Mouse (Mus musculus) embryonic facial prominence, embryonic 12.5 days (tissue): Measurements from ENCODE around the gene Cript. TPM values are rescaled to one million over a fixed set of nuclear protein-coding genes. Genes with fewer than 3 reads are reported as not detected.

Experiments
- ATAC-seq: fragments of 200-750 bp; cut with Nextera tagmentation; 2 replicates; pipeline ENCODE4 v1.8.0; 2017; ENCODE audit not compliant: insufficient number of reproducible peaks, insufficient read depth, low FRiP score, low TSS enrichment
- H3K27ac ChIP-seq: fragments of 300-500 bp; sonication (generic); 2 replicates; pipeline ENCODE4 v1.5.1; 2016; ENCODE audit warnings: mild to moderate bottlenecking
- H3K27me3 ChIP-seq: fragments of 300-500 bp; sonication (generic); 2 replicates; pipeline ENCODE4 v1.6.1; 2016; ENCODE audit warnings: mild to moderate bottlenecking, moderate library complexity
- H3K36me3 ChIP-seq: fragments of 300-500 bp; sonication (generic); 2 replicates; pipeline ENCODE4 v1.6.1; 2016; ENCODE audit warnings: mild to moderate bottlenecking
- H3K4me1 ChIP-seq: fragments of 300-500 bp; sonication (generic); 2 replicates; pipeline ENCODE4 v1.6.1; 2016
- H3K4me2 ChIP-seq: fragments of 300-500 bp; sonication (generic); replicated peaks from 2 replicates; pipeline ENCODE4 v1.6.1; 2016; ENCODE audit warnings: mild to moderate bottlenecking, moderate library complexity
- H3K4me3 ChIP-seq: fragments of 300-500 bp; sonication (generic); 2 replicates; pipeline ENCODE4 v1.5.1; 2016; ENCODE audit warnings: mild to moderate bottlenecking
- H3K9ac ChIP-seq: fragments of 300-500 bp; sonication (generic); 2 replicates; pipeline ENCODE4 v1.6.1; 2016; ENCODE audit warnings: mild to moderate bottlenecking, moderate library complexity
- H3K9me3 ChIP-seq: fragments of 300-500 bp; sonication (generic); 2 replicates; pipeline ENCODE4 v1.6.1; 2016; ENCODE audit warnings: mild to moderate bottlenecking, moderate library complexity
- WGBS: fragments of 180-500 bp; shearing (Covaris S2); methylation state at CpG from one replicate; pipeline ENCODE4 v1.1.7; 2016; 5-methylcytosine and 5-hydroxymethylcytosine counted together
- polyA plus RNA-seq: library from polyadenylated mRNA; unstranded; fragments of >200 nt; fragmentation: Nextera tagmentation; extraction: Ambion mirVana; gene quantifications from 2 replicates; pipeline ENCODE4 v1.2.1, GENCODE M21; 2016

Cript gene
- polyA plus RNA-seq, 1 experiment from 2014 or later: 152 TPM

- Histone ChIP-seq H3K27me3 (no peaks in the 10 kb centered on the region), H3K9me3 (no peaks in the 10 kb centered on the region), H3K27ac (no peak overlapping the region), H3K4me2 (no peak overlapping the region), H3K4me3 (no peak overlapping the region), H3K9ac (no peak overlapping the region), H3K36me3 (peaks cover 16% of the 10 kb centered on the region), H3K4me1 (no peaks in the 10 kb centered on the region)
- ATAC-seq: no peak
- WGBS: 88% methylated on average over 3 of the region's 3 CpGs
These were observed 16.4 kb upstream of the Cript start for GRCm38 (mm10) chr17:87008950-87009349.

GRCm38 (mm10) chr17:87011301-87012019 lies 13.9 kb upstream of the Cript start:
- ATAC-seq: no peak
- Histone ChIP-seq H3K27ac (no peak overlapping the region), H3K4me3 (no peak overlapping the region), H3K36me3 (peaks cover 18% of the 10 kb centered on the region), H3K9me3 (no peaks in the 10 kb centered on the region), H3K9ac (no peak overlapping the region), H3K4me2 (no peak overlapping the region), H3K4me1 (no peaks in the 10 kb centered on the region), H3K27me3 (no peaks in the 10 kb centered on the region)
- WGBS: 89% methylated on average over 13 of the region's 13 CpGs

- H3K4me2 ChIP-seq: no peak overlapping the region
- no peaks in the 10 kb centered on the region for H3K9me3 ChIP-seq
- H3K27me3 ChIP-seq: no peaks in the 10 kb centered on the region
- H3K4me1 ChIP-seq: no peaks in the 10 kb centered on the region; the same call in 1 of the 2 replicates
- H3K27ac ChIP-seq: no peak overlapping the region
- peaks cover 9% of the 10 kb centered on the region; the same call in 1 of the 2 replicates for H3K36me3 ChIP-seq
- H3K4me3 ChIP-seq: no peak overlapping the region
- no peak for ATAC-seq
- no peak overlapping the region for H3K9ac ChIP-seq
- 91% methylated on average over 5 of the region's 5 CpGs for WGBS
These were observed 5.7 kb upstream of the Cript start for GRCm38 (mm10) chr17:87019692-87020091.

GRCm38 (mm10) chr17:87024491-87025242 lies 683 bp upstream of the Cript start:
- H3K4me3 ChIP-seq: peak overlapping the region; percentile 84
- H3K36me3 ChIP-seq: peaks cover 9% of the 10 kb centered on the region
- H3K27ac ChIP-seq: no peak overlapping the region
- ATAC-seq: peak; percentile 84
- H3K9ac ChIP-seq: peak overlapping the region; percentile 83
- peak overlapping the region; percentile 86 for H3K4me2 ChIP-seq
- WGBS: under 1% methylated on average over 55 of the region's 55 CpGs
- H3K27me3 ChIP-seq: no peaks in the 10 kb centered on the region
- H3K9me3 ChIP-seq: no peaks in the 10 kb centered on the region
- peaks cover 6% of the 10 kb centered on the region; the same call in 1 of the 2 replicates for H3K4me1 ChIP-seq

GRCm38 (mm10) chr17:87036141-87037073 lies 11.1 kb downstream of the Cript start:
- H3K9ac ChIP-seq: no peak overlapping the region
- no peak overlapping the region for H3K27ac ChIP-seq
- WGBS: 62% methylated on average over 9 of the region's 10 CpGs
- no peaks in the 10 kb centered on the region for H3K9me3 ChIP-seq
- no peak overlapping the region for H3K4me3 ChIP-seq
- no peaks in the 10 kb centered on the region for H3K4me1 ChIP-seq
- no peaks in the 10 kb centered on the region for H3K27me3 ChIP-seq
- ATAC-seq: no peak
- peaks cover 12% of the 10 kb centered on the region for H3K36me3 ChIP-seq
- H3K4me2 ChIP-seq: no peak overlapping the region

GRCm38 (mm10) chr17:87038496-87038895 lies 13.1 kb downstream of the Cript start:
- no peaks in the 10 kb centered on the region for H3K4me1 ChIP-seq
- H3K9me3 ChIP-seq: no peaks in the 10 kb centered on the region
- no peak overlapping the region for H3K4me3 ChIP-seq
- H3K36me3 ChIP-seq: peaks cover 9% of the 10 kb centered on the region; the same call in 1 of the 2 replicates
- ATAC-seq: no peak
- WGBS: 88% methylated on average over 5 of the region's 5 CpGs
- no peaks in the 10 kb centered on the region for H3K27me3 ChIP-seq
- H3K27ac ChIP-seq: no peak overlapping the region
- no peak overlapping the region for H3K4me2 ChIP-seq
- H3K9ac ChIP-seq: no peak overlapping the region

DNA sequence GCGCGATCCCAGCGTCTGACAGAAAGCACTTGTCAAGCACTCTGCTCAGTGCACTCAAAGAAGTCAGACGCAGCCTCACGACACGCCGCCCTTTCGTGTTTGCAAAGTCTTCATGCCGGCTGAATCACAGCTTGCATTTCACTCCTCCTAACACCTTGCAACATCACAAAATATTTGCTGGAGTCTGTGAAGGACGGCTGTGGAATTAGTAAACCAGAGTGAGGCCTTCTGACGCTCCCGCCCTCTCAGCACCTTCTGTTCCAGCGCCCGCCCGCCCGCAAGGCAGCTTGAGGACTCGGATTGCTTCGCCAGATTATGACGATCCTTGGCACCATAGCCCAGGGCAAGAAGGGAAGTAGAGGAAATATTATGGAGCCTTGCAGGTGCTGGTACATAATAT lies 16.4 kb downstream of the Cript start:
- no peak overlapping the region for H3K4me3 ChIP-seq
- H3K27me3 ChIP-seq: no peaks in the 10 kb centered on the region
- no peaks in the 10 kb centered on the region for H3K9me3 ChIP-seq
- H3K4me1 ChIP-seq: no peaks in the 10 kb centered on the region
- H3K9ac ChIP-seq: no peak overlapping the region
- WGBS: 68% methylated on average over 19 of the region's 19 CpGs
- no peak overlapping the region for H3K4me2 ChIP-seq
- H3K36me3 ChIP-seq: no peaks in the 10 kb centered on the region
- H3K27ac ChIP-seq: no peak overlapping the region
- no peak for ATAC-seq

GRCm38 (mm10) chr17:87044364-87044763 lies 19.0 kb downstream of the Cript start:
- Histone ChIP-seq H3K9me3 (no peaks in the 10 kb centered on the region), H3K36me3 (no peaks in the 10 kb centered on the region), H3K4me2 (no peak overlapping the region), H3K4me1 (no peaks in the 10 kb centered on the region), H3K27me3 (no peaks in the 10 kb centered on the region), H3K9ac (no peak overlapping the region), H3K4me3 (no peak overlapping the region), H3K27ac (no peak overlapping the region)
- WGBS: 1% methylated on average over 15 of the region's 15 CpGs
- 0 out of 2 replicates have a peak, but pooled peaks have one; percentile 28 for ATAC-seq

GRCm38 (mm10) chr17:87044796-87045195 lies 19.4 kb downstream of the Cript start:
- Histone ChIP-seq H3K9me3 (no peaks in the 10 kb centered on the region), H3K27ac (no peak overlapping the region), H3K36me3 (no peaks in the 10 kb centered on the region), H3K4me1 (no peaks in the 10 kb centered on the region), H3K4me3 (no peak overlapping the region), H3K9ac (no peak overlapping the region), H3K4me2 (no peak overlapping the region), H3K27me3 (no peaks in the 10 kb centered on the region)
- 80% methylated on average over 8 of the region's 8 CpGs for WGBS
- ATAC-seq: no peak

GRCm38 (mm10) chr17:87049696-87050095 lies 24.3 kb downstream of the Cript start:
- ATAC-seq: no peak
- Histone ChIP-seq H3K4me1 (peaks cover 1% of the 10 kb centered on the region; the same call in 1 of the 2 replicates), H3K27me3 (no peaks in the 10 kb centered on the region), H3K9ac (no peak overlapping the region), H3K36me3 (no peaks in the 10 kb centered on the region), H3K4me2 (no peak overlapping the region), H3K9me3 (no peaks in the 10 kb centered on the region), H3K4me3 (no peak overlapping the region), H3K27ac (no peak overlapping the region)
- WGBS: 55% methylated on average over 5 of the region's 5 CpGs

DNA sequence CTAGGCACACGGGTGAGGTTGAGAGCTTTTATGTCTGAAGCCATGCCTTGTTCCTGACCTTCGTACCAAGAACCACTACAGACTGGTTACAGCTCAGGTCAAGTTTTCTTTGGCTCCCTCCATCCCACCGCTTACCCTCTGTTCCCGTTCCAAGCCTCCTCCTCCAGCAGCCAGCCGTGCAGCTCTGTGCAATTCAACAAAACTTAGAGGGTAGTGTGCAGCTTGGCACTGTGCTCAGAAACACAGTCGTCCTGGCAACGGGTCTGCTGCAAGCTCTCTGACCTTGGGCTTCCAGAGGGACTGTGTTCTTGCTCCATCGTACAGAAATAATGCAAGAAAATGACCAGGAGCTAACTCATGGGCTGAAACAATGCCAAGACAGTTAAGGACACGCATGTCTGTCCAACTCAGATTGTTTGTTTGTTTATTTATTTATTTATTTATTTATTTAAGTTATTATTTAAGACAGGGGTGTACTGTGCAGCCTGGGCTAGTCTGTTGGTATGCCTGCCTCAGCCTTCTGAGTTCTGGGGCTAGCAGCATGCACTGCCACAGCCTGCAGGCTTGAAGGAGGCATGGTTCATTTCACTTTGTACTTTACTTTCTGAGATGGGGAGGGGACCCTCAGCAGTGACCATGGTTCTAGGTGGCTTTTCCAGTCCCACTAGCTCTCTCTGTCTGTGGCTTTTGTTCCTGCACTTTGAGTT lies 25.3 kb downstream of the Cript start:
- H3K36me3 ChIP-seq: no peaks in the 10 kb centered on the region
- no peak overlapping the region for H3K4me3 ChIP-seq
- H3K4me1 ChIP-seq: peaks cover 6% of the 10 kb centered on the region; the same call in 1 of the 2 replicates
- H3K27ac ChIP-seq: no peak overlapping the region
- H3K4me2 ChIP-seq: no peak overlapping the region
- peak; percentile 47; the same call in 1 of the 2 replicates for ATAC-seq
- H3K9me3 ChIP-seq: no peaks in the 10 kb centered on the region
- no peaks in the 10 kb centered on the region for H3K27me3 ChIP-seq
- WGBS: 74% methylated on average over 9 of the region's 9 CpGs
- H3K9ac ChIP-seq: no peak overlapping the region
